Mouse (Mus musculus): ENCODE data around the gene Ptpn22. TPM values are rescaled to one million over a fixed set of nuclear protein-coding genes. Genes with fewer than 3 reads are reported as not detected.
A peak's percentile ranks its signal among the peaks of the same experiment; 100 is the strongest.

Ptpn22 gene
- polyA plus RNA-seq, 1 experiment from 2014 or later: 0.68 TPM

- H3K4me2 ChIP-seq: no peak overlapping the region
- no peak overlapping the region for H3K27ac ChIP-seq (ENCODE audit: low read depth)
- WGBS: 71% methylated on average over 9 of the region's 9 CpGs
- H3K36me3 ChIP-seq (ENCODE audit: insufficient read depth): no peaks in the 10 kb centered on the region
- DNase-seq (no peak), ATAC-seq (ENCODE audit: insufficient read depth) (no peak)
- H3K9ac ChIP-seq: no peak overlapping the region
- no peak overlapping the region for H3K4me3 ChIP-seq (ENCODE audit: low read depth, low read length)
- TF ChIP-seq CTCF (IDR thresholded peaks at IDR 0.05; ENCODE audit: low read depth): no peak
- no peaks in the 10 kb centered on the region for H3K27me3 ChIP-seq (ENCODE audit: insufficient read depth, low read length)
- H3K9me3 ChIP-seq (ENCODE audit: low read depth, low read length): no peaks in the 10 kb centered on the region
- no peaks in the 10 kb centered on the region for H3K4me1 ChIP-seq (ENCODE audit: insufficient read depth)
Measured at GRCm38 (mm10) chr3:103850644-103851363, 8.8 kb upstream of the Ptpn22 start.

- ATAC-seq (ENCODE audit: insufficient read depth) (no peak), DNase-seq (no peak)
- Histone ChIP-seq H3K9me3 (ENCODE audit: low read depth, low read length) (no peaks in the 10 kb centered on the region), H3K4me1 (ENCODE audit: insufficient read depth) (no peaks in the 10 kb centered on the region), H3K36me3 (ENCODE audit: insufficient read depth) (no peaks in the 10 kb centered on the region), H3K27me3 (ENCODE audit: insufficient read depth, low read length) (no peaks in the 10 kb centered on the region), H3K27ac (ENCODE audit: low read depth) (no peak overlapping the region), H3K4me2 (no peak overlapping the region), H3K4me3 (ENCODE audit: low read depth, low read length) (no peak overlapping the region), H3K9ac (no peak overlapping the region)
- no peak for TF ChIP-seq CTCF (IDR thresholded peaks at IDR 0.05; ENCODE audit: low read depth)
- WGBS: 86% methylated on average over 6 of the region's 6 CpGs
Measured at GRCm38 (mm10) chr3:103851481-103851880, 8.1 kb upstream of the Ptpn22 start.

GRCm38 (mm10) chr3:103851882-103852281, 7.7 kb upstream of the Ptpn22 start:
- H3K4me1 ChIP-seq (ENCODE audit: insufficient read depth): no peaks in the 10 kb centered on the region
- no peaks in the 10 kb centered on the region for H3K9me3 ChIP-seq (ENCODE audit: low read depth, low read length)
- no peak overlapping the region for H3K9ac ChIP-seq
- H3K27me3 ChIP-seq (ENCODE audit: insufficient read depth, low read length): no peaks in the 10 kb centered on the region
- ATAC-seq (ENCODE audit: insufficient read depth) (no peak), DNase-seq (no peak)
- H3K4me3 ChIP-seq (ENCODE audit: low read depth, low read length): no peak overlapping the region
- H3K36me3 ChIP-seq (ENCODE audit: insufficient read depth): no peaks in the 10 kb centered on the region
- WGBS: 82% methylated on average over 8 of the region's 8 CpGs
- H3K27ac ChIP-seq (ENCODE audit: low read depth): no peak overlapping the region
- H3K4me2 ChIP-seq: no peak overlapping the region
- TF ChIP-seq CTCF (IDR thresholded peaks at IDR 0.05; ENCODE audit: low read depth): no peak

- Histone ChIP-seq H3K9ac (no peak overlapping the region), H3K4me2 (no peak overlapping the region), H3K27ac (ENCODE audit: low read depth) (no peak overlapping the region), H3K36me3 (ENCODE audit: insufficient read depth) (no peaks in the 10 kb centered on the region), H3K9me3 (ENCODE audit: low read depth, low read length) (no peaks in the 10 kb centered on the region), H3K27me3 (ENCODE audit: insufficient read depth, low read length) (no peaks in the 10 kb centered on the region), H3K4me1 (ENCODE audit: insufficient read depth) (no peaks in the 10 kb centered on the region), H3K4me3 (ENCODE audit: low read depth, low read length) (no peak overlapping the region)
- ATAC-seq (ENCODE audit: insufficient read depth) (no peak), DNase-seq (peak; percentile 59)
- peak; percentile 49 for TF ChIP-seq CTCF (IDR thresholded peaks at IDR 0.05; ENCODE audit: low read depth)
- 66% methylated on average over 3 of the region's 3 CpGs for WGBS
Measured at GRCm38 (mm10) chr3:103852565-103853299, 6.9 kb upstream of the Ptpn22 start.

- H3K36me3 ChIP-seq (ENCODE audit: insufficient read depth): no peaks in the 10 kb centered on the region
- no peak overlapping the region for H3K4me2 ChIP-seq
- TF ChIP-seq CTCF (IDR thresholded peaks at IDR 0.05; ENCODE audit: low read depth): no peak
- H3K27me3 ChIP-seq (ENCODE audit: insufficient read depth, low read length): no peaks in the 10 kb centered on the region
- no peak overlapping the region for H3K4me3 ChIP-seq (ENCODE audit: low read depth, low read length)
- H3K4me1 ChIP-seq (ENCODE audit: insufficient read depth): no peaks in the 10 kb centered on the region
- no peak for ATAC-seq (ENCODE audit: insufficient read depth)
- WGBS: 56% methylated on average over 8 of the region's 8 CpGs
- DNase-seq: no peak
- no peak overlapping the region for H3K27ac ChIP-seq (ENCODE audit: low read depth)
- H3K9me3 ChIP-seq (ENCODE audit: low read depth, low read length): no peaks in the 10 kb centered on the region
- H3K9ac ChIP-seq: no peak overlapping the region
Measured at GRCm38 (mm10) chr3:103853804-103854203, 5.8 kb upstream of the Ptpn22 start.

- H3K4me2 ChIP-seq: no peak overlapping the region
- H3K4me1 ChIP-seq (ENCODE audit: insufficient read depth): no peaks in the 10 kb centered on the region
- H3K4me3 ChIP-seq (ENCODE audit: low read depth, low read length): no peak overlapping the region
- 87% methylated on average over 7 of the region's 7 CpGs for WGBS
- DNase-seq (no peak), ATAC-seq (ENCODE audit: insufficient read depth) (no peak)
- H3K9ac ChIP-seq: no peak overlapping the region
- H3K27ac ChIP-seq (ENCODE audit: low read depth): no peak overlapping the region
- H3K9me3 ChIP-seq (ENCODE audit: low read depth, low read length): no peaks in the 10 kb centered on the region
- no peaks in the 10 kb centered on the region for H3K27me3 ChIP-seq (ENCODE audit: insufficient read depth, low read length)
- TF ChIP-seq CTCF (IDR thresholded peaks at IDR 0.05; ENCODE audit: low read depth): no peak
- no peaks in the 10 kb centered on the region for H3K36me3 ChIP-seq (ENCODE audit: insufficient read depth)
Measured at GRCm38 (mm10) chr3:103857036-103857805, 2.4 kb upstream of the Ptpn22 start.
